Mouse (Mus musculus) adrenal gland, postnatal 25 days (tissue): ENCODE data around the gene Olfr555. TPM values are rescaled to one million over a fixed set of nuclear protein-coding genes. Genes with fewer than 3 reads are reported as not detected.
"Not testable (repeated sequence)": the region's sequence is repeated elsewhere in the genome, so short reads cannot be mapped to it uniquely, and the experiment has no call there.

Experiments
- DNase-seq: peaks from one replicate; pipeline ENCODE4 v3.0.0; 2021; ENCODE audit warnings: mixed read lengths
- long read RNA-seq: library from polyadenylated mRNA; stranded (forward); transcript quantifications from one replicate; pipeline ENCODE4 v2.0.0, GENCODE M21; 2021
- total RNA-seq: library from RNA; stranded (reverse); gene quantifications from 2 replicates; pipeline ENCODE4 v1.2.3, GENCODE M21; 2021

Gene Olfr555
- not detected in 2 replicates for total RNA-seq
- long read RNA-seq = 0 reads

DNA sequence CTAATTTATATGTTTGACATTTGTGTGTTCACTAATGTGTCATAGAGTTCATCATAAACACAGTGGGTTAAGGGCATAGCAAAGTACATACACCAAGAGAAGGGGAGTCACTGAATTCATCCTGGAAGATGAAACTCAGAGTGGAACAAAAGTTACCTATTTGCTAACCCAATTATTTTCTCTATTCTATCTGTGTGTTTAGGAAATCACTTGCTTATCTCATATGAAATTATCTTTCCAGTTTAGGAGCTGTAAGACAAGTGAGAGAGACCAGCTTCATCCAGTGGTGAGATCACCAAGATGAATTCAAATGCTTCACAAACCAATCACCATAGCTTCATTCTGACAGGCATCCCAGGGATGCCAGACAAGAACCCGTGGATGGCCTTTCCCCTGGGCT is at the start of gene Olfr555:
Olfr555 (plus strand) TSS at position 301 of the 400 bp plus-strand sequence.
- no peak for DNase-seq

- no peak for DNase-seq
Observed at GRCm38 (mm10) chr7:102618118-102618517, 40.5 kb upstream of the Olfr555 start, which contains the start of gene Olfr553. Olfr553 (minus strand) TSS chr7:102618218.

DNA sequence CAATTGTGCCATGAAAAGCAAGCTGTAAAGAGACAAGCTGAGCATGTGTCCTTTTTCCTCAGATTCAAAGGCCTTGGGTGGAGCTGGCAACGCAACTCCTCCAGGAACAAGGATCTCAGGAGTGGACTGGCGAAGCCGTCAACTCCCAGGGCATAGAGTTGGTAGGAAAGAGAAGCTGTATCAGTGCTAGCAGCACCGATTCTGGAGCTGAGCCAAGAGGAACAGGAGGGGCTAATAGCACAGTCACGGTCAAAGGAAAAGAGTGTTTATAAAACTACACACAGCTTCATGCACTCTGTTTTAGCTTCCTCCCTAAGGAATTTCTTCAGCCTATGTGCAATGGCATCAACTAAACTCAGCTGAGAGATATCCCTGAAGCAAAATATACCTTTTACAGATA is 39.0 kb upstream of the Olfr555 start:
- DNase-seq = no peak

GRCm38 (mm10) chr7:102620368-102620767 is 38.3 kb upstream of the Olfr555 start:
- not testable (repeated sequence) for DNase-seq

DNA sequence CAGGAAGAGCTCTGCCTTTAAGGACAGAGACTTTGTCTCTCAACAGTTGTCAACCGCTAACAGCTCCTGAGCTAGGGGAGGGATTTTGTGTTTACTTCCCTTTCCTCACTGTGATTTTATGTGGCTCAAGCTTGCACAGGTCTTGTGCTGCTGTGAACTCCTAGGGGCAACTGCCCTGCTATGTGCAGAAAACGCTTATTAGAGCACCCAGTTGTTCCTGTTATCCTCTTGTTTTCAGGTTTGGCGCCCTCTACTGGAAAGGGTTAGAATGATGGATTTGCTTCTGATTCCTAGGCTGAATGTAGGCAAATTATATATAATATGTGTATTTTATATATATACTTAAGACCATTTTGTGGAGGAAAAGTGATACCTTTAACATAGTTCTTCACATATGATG is 22.0 kb upstream of the Olfr555 start:
- peak; percentile 5 for DNase-seq

DNA sequence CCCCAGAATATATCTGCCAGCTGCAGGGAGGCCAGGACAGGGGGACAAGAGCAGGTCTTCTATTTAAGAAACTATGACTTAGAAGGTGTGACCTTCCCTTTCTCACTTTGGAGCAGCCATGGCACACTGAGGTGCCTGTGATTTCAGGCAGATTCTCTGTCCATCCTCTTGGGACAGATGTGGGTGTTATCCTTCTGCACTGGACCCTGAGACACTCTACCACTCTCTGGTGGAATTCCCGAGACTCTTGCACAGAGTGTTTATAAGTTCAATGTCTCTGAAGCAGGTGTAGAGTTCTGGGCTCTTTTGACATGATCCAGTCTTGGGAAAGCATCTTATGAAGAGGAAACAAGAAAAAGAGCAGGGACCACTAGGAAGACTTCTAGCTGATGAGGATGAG is 20.5 kb upstream of the Olfr555 start, which contains the start of gene Olfr554:
Olfr554 (plus strand) TSS at position 301 of the 400 bp plus-strand sequence.
- DNase-seq = no peak

DNA sequence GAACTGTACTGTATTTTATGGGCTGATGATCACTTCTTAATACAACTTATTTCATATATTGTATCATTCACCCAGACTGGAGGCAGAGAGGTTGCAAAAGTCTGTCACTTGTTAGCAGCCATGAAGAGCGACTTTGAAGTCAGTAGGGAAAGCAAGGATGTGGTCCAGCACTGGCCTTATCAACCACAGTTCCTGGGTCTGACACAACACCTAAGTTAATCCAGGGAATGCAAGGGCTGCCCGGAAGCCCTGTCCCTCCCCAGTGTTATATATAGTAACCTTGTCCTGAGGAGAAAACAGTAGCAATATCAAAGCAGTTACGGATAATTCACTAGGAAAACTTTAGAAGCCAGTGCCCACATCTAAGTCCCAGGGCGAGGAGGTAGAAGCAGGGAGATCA is 13.7 kb upstream of the Olfr555 start:
- DNase-seq = not testable (repeated sequence)

DNA sequence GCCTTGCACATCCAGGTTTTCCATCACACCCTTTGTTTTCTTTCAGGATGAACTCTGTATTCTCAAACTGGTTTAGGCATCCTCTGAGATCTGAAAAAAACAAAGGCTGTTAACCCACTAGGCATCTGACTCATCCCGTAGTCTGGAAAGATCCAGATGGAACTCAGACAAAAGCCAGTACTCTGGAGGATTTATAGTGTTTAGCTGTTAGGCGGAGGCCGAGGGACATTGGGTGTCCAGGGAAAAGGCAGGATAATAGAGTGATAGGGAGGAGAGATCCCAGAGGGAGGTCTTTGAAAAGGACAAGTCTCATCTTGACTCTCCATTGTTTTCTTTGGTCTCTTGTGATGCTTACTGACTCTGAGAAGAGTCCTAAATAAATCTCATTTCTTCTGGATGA is 6.0 kb downstream of the Olfr555 start, which contains the start of gene Olfr556:
Olfr556 (plus strand) TSS at position 301 of the 400 bp plus-strand sequence.
- no peak for DNase-seq

DNA sequence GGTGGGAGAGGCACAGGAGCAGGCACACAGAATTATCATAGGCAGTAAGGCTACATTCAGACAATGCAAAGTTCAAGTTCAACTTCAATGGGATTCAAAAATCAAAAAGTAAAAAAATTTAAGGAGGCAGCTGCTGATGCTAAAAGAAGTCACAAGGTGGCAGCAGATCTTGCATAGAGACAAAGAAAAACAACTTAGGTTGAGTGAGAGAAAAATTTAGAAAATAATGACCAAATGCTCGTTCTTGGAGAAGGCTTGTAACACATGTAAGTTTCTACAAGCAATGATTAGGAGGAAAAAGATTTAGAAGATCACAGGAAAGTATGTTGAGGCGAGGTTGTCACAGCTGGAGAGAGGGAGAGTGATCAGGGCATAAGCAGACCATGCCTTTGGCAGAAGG is 6.8 kb downstream of the Olfr555 start:
- DNase-seq = no peak

DNA sequence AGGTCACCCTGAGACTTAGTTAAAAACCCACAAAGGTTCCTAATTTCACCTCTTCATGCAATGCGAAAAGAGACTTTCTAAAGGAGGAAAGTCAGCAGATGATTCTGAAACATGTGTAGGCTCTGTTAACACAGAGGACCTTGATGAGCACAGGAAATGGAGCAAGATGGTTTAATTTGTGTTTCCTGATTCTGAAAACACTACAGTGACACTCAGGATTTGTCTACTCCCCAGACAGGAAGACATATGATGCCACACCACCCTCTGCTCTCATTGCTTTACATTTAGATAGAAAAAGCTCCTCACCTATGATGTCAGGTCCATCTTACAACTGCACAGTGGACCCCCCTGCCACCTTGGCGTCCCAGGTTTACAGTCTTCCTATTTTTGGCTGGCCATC is 17.6 kb downstream of the Olfr555 start:
- no peak for DNase-seq

GRCm38 (mm10) chr7:102681916-102682315 is 23.3 kb downstream of the Olfr555 start:
- no peak for DNase-seq

- peak; percentile 91 for DNase-seq
Observed at GRCm38 (mm10) chr7:102686944-102687501, 28.4 kb downstream of the Olfr555 start, which contains the start of gene Trim68. Trim68 (minus strand) TSS chr7:102687327.

DNA sequence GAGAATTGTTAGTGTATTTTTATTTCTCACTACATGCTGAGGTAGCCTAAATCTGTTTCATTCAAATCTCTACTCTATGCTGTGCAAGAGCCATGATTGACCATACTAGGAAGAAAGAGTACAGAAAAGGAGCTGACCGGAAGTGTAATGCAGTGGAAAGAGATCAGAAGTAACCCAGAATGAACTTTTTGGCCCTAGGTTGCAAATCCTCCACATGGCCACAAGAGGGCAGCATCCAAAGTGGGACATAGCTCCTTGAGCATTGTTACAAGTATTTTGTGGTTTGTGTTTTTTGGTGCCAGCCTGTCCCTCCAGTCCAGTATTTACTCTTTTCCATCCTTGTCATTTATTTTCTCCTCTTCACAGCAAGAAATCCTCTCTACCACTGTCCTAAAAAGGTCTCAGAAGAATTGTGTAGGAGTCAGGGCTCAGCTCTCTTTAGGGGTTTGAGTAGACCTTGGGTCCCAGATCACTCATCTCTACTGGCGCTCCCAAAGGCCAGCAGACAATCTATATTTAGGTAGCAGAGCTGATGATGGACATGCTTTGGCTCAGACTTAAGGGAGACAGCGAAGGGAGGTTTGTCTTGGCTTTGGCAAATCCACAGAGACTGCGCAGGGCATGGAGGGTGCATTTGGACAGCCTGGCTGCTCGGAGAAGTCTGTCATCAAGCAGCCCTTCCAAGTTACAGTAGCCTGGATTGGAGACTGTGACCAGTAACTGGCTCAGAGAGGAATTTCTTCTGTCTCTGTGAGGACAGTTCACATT is 36.9 kb downstream of the Olfr555 start, which contains the start of gene Olfr557:
Olfr557 (plus strand) TSS at position 553 of the 768 bp plus-strand sequence.
- peak; percentile 36 for DNase-seq

DNA sequence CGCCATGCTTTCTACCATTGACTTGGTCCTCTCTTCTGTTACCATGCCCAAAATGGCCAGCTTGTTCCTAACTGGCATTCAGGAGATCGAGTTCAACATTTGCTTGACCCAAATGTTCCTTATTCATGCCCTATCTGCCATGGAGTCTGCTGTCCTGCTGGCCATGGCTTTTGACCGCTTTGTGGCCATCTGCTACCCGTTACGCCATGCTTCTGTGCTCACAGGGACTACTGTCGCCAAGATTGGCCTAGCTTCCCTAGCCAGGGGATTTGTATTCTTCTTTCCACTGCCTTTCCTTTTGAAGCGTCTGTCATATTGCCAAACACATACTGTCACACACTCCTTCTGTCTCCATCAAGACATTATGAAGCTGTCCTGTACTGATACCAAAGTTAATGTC is 39.8 kb downstream of the Olfr555 start:
- DNase-seq = no peak

DNA sequence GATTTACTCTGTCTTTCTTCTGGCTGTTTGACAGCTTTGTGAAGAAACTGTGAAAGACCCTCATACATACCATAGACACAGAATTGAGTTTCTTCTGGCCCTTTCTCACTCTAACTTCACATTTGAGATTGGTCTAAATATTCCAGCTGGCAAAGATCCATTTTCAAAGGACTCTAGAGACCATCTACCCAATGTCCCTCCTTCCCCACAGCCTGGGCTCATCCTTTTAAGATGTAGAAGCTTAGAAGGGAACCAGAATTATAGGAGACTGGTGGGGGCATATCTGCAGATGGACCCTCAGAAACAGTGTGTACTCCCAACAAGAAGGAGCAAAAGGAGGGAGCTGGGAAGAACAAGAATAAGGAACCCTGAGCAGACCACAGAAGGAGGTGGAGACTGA is 43.3 kb downstream of the Olfr555 start, which contains the start of gene Olfr558:
Olfr558 (plus strand) TSS at position 301 of the 400 bp plus-strand sequence.
- no peak for DNase-seq

Other genes with a start within 250 kb of the Olfr555 start
- 28.2 and 36.0 TPM in 2 replicates for gene Rrm1, start 217.1 kb upstream of the Olfr555 start, total RNA-seq
- not detected in 2 replicates for gene Olfr543, start 177.1 kb upstream of the Olfr555 start, total RNA-seq
- not detected in 2 replicates for gene Olfr544, start 170.5 kb upstream of the Olfr555 start, total RNA-seq
- gene Olfr545, start 159.2 kb upstream of the Olfr555 start, total RNA-seq = not detected in 2 replicates
- not detected in 2 replicates for gene Olfr547, start 124.1 kb upstream of the Olfr555 start, total RNA-seq
- not detected in 2 replicates for gene Olfr548-ps1, start 117.9 kb upstream of the Olfr555 start, total RNA-seq
- gene Olfr549, start 109.0 kb upstream of the Olfr555 start, total RNA-seq = not detected in 2 replicates
- gene Trim21, start 93.3 kb upstream of the Olfr555 start, total RNA-seq = 11.6 and 17.7 TPM in 2 replicates
- not detected in 2 replicates for gene Olfr550, start 87.4 kb upstream of the Olfr555 start, total RNA-seq
- not detected in 2 replicates for gene Olfr551, start 66.9 kb upstream of the Olfr555 start, total RNA-seq
- 0.19 TPM in 1 of 2 replicates, not detected in the other for gene Olfr552, start 61.1 kb upstream of the Olfr555 start, total RNA-seq
- not detected in 2 replicates for gene Olfr553, start 40.6 kb upstream of the Olfr555 start, total RNA-seq
- not detected in 2 replicates for gene Olfr554, start 20.4 kb upstream of the Olfr555 start, total RNA-seq
- gene Olfr556, start 6.1 kb downstream of the Olfr555 start, total RNA-seq = not detected in 2 replicates
- gene Trim68, start 28.5 kb downstream of the Olfr555 start, total RNA-seq = 13.9 and 17.4 TPM in 2 replicates
- gene Olfr557, start 37.1 kb downstream of the Olfr555 start, total RNA-seq = not detected in 2 replicates
- 0.36 and 0.38 TPM in 2 replicates for gene Olfr558, start 43.4 kb downstream of the Olfr555 start, total RNA-seq
- not detected in 2 replicates for gene Olfr33, start 60.2 kb downstream of the Olfr555 start, total RNA-seq
- gene Olfr559, start 68.7 kb downstream of the Olfr555 start, total RNA-seq = not detected in 2 replicates
- gene Olfr560, start 100.5 kb downstream of the Olfr555 start, total RNA-seq = not detected in 2 replicates
- gene Olfr78, start 100.6 kb downstream of the Olfr555 start, total RNA-seq = 0.24 and 0.43 TPM in 2 replicates
- not detected in 2 replicates for gene Olfr561, start 112.4 kb downstream of the Olfr555 start, total RNA-seq
- gene Olfr564, start 144.7 kb downstream of the Olfr555 start, total RNA-seq = not detected in 2 replicates
- not detected in 2 replicates for gene Olfr566, start 199.9 kb downstream of the Olfr555 start, total RNA-seq
- gene Olfr568, start 218.3 kb downstream of the Olfr555 start, total RNA-seq = not detected in 2 replicates
- not detected in 2 replicates for gene Olfr569, start 232.1 kb downstream of the Olfr555 start, total RNA-seq
- gene Olfr570, start 235.8 kb downstream of the Olfr555 start, total RNA-seq = not detected in 2 replicates